Mouse (Mus musculus) lung, postnatal 10 days (tissue): Measurements from ENCODE around the gene BC049715.
"Not testable (repeated sequence)": the region's sequence is repeated elsewhere in the genome, so short reads cannot be mapped to it uniquely, and the experiment has no call there.

Experiments
- DNase-seq: peaks from one replicate; pipeline ENCODE4 v3.0.0; 2021

BC049715 gene

GRCm38 (mm10) chr6:136854361-136854781 lies 26.9 kb downstream of the BC049715 start:
- no peak for DNase-seq

- DNase-seq = no peak
Observed at GRCm38 (mm10) chr6:136855183-136855582, 27.8 kb downstream of the BC049715 start.

- peak; percentile 50 for DNase-seq
Observed at GRCm38 (mm10) chr6:136856071-136856636, 28.7 kb downstream of the BC049715 start.

DNA sequence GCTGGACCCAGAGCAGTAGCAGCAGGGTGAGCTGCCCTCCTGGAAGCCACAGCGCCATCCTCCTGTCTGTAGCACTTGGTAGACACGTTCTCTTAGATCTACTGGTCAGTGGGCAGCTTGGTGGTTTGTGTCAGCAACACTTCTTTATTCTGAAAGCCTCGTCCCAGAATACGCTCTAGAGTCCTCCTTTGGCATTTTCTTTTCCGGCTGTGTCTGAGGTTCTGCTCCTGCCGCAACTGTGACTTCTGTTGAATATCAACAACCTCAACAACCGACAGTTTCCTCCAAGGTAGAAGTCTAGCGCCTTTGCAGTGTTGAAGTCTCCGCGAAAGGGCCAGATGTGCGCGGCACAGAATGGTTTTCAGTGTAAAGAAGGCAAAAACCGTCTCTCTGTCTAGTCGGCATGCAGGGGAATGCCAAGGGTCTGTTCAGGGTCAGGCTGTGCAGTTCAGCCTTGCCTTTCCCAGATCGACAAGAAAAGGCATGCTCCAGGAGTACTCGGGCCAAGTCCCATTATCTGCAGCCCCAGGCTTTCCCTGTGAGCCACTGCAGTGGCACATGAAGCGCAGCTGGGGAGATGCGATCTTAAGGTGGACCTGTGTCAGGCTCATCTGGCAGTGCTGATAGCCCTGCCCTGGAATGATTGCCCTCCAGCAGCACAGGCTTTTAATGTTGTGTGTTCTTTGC lies 29.9 kb downstream of the BC049715 start, which contains the start of gene Art4:
Gene Art4 (minus strand): TSS at position 548 of the 687 bp plus-strand sequence.
- peak; percentile 54 for DNase-seq

GRCm38 (mm10) chr6:136857873-136858260 lies 30.4 kb downstream of the BC049715 start:
- DNase-seq = peak; percentile 65

DNA sequence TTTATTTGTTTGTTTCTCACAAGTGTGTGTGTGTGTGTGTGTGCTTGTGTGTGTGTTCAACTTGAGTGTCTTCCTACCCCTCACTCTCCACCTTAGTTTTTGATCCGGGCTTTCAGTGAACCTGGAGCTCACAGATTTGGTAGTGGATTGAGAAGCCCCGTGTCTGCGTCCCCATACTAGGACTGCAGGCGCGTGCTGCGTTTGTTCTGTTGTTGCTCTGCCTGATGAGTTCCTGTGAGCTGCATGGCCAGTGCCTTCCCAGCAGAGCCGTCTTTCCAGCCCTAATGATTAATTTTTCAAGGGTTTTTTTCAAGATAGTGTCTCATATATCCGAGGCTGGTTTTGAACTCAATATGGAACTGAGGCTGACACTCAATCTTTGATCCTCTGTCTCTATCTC lies 31.0 kb downstream of the BC049715 start:
- no peak for DNase-seq

GRCm38 (mm10) chr6:136861020-136861419 lies 33.6 kb downstream of the BC049715 start:
- DNase-seq = peak; percentile 64

DNA sequence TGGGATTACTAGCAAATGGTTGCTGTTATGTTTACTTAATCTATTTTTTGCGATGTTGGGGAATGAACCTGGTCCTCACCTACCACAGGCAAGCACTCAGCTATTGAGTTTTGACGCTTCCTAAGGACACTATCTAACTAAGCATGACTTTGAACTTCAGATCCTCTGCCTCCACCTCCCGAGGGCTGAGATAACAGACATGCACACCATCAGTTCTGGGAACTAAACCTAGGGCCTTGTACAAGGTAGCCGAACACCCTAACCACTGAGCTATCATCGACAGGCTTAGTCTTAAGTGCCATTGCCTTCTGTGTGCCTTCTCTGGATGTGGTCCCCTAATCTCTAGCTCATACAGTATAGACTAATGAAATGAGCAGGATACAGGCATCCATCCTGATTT lies 37.9 kb downstream of the BC049715 start:
- DNase-seq = no peak

DNA sequence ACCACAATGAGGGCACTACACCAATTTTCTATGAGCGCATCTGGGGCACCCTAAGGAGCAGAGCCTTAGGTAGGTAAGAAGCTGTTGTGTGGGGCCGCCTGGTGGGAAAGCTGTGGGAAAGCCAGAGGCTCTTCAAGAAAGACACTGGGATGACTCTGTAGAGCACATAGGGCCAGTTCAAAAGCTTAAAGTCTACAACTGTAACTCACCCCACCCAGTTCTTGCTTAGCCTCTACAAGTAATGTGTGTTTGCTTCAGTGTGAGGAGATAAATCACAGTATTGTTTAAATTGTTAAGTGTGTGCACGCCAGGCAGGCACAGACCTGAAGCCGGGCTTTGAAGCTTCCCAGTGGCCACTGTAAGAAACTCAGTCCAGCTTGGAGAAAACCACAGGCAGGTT lies 38.7 kb downstream of the BC049715 start:
- DNase-seq = no peak

DNA sequence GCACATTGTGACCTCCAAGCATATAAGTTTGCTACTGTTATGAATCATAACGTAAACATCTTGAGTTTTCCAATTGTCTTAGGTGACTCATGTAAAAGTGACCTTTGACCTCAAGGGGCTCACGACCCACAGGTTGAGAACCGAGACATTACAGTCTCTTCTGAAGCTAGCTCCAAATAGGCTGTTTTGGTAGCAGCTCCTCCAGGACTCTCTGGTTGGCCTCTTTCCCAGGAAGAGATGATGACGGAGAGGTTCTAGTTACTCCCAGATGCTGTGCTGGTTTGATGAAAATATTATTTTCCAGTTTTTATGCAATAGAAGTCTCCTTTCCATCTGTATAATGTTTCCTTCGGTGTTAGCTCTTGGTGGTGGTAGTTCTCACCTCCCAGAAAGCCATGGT lies 41.5 kb downstream of the BC049715 start:
- DNase-seq = no peak

DNA sequence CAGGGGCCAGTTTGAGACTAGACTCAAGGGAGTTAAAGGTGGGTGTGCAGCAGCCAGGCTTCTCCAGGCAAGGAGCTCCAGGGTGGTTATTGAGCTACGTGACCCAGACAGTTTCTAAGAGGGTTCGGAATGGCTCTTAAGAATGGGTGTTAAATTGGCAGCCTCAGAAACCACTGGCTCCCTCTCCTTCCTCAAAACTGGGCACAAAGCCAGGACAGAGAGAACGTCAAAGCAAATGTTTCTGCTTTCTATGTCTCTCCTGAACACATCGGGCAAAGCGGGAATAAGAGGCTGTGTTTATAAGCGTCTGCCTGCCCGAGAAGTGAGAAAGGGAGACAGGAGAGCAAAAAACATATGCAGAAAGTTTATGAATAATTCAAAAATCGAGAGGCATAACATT lies 47.2 kb downstream of the BC049715 start:
- DNase-seq = peak; percentile 61

DNA sequence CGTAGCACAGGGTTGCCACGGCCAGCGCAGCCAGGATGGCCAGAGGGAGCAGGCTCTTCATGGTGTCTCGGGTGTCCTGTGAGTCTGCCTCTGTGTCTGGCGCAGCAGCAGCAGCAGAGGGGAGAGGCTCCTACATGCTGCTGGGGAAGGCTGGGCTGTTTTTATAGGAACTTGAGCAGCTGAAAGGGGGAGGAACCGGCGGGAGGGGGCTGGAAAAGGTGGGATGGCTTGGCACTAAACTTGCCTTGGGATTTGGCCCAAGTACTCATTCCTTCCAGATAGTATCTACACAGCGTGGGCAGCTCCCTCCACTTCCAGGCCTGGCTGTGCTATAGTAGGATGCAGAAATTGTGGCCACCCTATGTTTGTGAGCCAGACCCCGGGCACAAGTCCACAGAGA lies 48.2 kb downstream of the BC049715 start, which contains the start of gene Mgp:
Gene Mgp (minus strand): TSS at position 154 of the 400 bp plus-strand sequence.
- peak; percentile 66 for DNase-seq

DNA sequence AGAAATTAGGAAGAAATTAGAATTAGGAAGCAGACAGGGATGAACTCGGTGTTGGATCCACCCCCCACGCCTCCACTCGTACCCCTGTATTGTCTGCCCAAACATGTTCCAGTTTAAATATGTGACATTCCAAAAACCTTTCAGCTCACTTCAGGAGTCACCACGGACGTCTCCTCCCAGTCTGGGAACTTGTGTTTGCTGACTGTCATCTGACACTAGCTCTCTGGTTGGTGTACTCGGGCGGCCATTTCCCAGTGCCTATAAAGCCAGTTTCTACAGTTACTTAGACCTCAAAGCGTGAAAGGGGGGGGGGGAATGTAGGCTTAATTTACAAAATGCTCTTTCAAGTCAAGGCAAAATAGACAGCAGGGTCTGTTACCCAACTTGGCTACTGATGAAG lies 54.3 kb downstream of the BC049715 start:
- DNase-seq = no peak

DNA sequence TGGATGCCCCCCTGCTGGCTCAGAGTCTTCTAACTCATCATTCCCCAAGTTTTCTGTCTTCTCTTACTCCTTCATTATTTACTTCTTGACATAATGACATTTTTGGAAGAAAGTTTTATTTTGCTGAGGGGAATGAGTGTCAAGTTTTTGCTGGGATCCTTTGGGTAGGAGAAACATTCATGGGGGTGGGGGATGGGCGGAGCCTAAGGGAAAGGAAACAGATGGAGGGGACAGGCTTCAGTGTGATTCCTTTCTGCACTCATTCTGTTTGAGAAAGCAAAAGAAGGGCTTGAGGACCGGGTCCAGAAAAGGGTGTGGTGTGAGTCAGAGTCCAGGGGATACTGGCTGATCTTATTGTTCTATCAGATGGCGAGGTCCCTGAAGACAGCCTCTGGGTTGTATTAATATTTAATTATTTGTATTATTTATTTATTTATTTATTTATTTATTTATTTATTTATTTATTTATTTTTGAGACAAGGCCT lies 56.0 kb downstream of the BC049715 start:
- peak; percentile 48 for DNase-seq

GRCm38 (mm10) chr6:136883961-136884360 lies 56.5 kb downstream of the BC049715 start:
- DNase-seq = no peak

- not testable (repeated sequence) for DNase-seq
Observed at GRCm38 (mm10) chr6:136884766-136885165, 57.3 kb downstream of the BC049715 start.

- DNase-seq = peak; percentile 90
Observed at GRCm38 (mm10) chr6:136887854-136888253, 60.4 kb downstream of the BC049715 start.

DNA sequence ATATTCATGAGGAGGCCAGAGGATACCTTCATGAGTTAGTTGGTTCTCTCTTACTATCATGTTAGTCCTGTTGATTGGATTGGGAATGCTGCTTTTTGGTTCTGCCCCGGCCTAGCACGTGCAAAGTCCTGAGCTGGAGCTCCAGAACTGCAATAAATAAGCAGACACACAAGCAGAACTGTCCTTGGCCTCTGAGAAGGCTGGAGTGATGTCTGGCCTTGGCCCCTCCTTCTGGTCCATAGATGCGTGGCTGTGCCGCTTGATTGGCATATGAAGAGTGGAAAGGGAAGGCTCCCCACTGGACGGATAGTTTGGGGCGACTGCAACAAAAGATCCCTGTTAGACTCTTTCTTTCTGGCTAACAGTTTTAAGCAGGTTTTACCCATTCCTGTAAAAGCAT lies 61.6 kb downstream of the BC049715 start:
- no peak for DNase-seq

- DNase-seq = no peak
Observed at GRCm38 (mm10) chr6:136889554-136889953, 62.1 kb downstream of the BC049715 start.
